Mouse (Mus musculus) ES-E14 (cell line): ENCODE results near the gene Gm9844.
"Not testable (repeated sequence)": the region's sequence is repeated elsewhere in the genome, so short reads cannot be mapped to it uniquely, and the experiment has no call there.

ENCODE experiments used
- CHD2 ChIP-seq: IDR thresholded peaks from 2 replicates; pipeline ENCODE4 v1.6.1; 2014; ENCODE audit warnings: mild to moderate bottlenecking, low read depth, low read length, inconsistent platforms
- HCFC1 ChIP-seq: IDR thresholded peaks from 2 replicates; pipeline ENCODE4 v1.6.1; 2012; ENCODE audit warnings: low read length, inconsistent platforms, borderline replicate concordance; ENCODE audit not compliant: insufficient read depth
- MAFK ChIP-seq: IDR thresholded peaks from 2 replicates; pipeline ENCODE4 v1.6.1; 2014; ENCODE audit warnings: mild to moderate bottlenecking, low read depth, low read length, inconsistent platforms; ENCODE audit not compliant: insufficient read depth
- ZC3H11A ChIP-seq: IDR thresholded peaks from 2 replicates; pipeline ENCODE4 v1.6.1; 2012; ENCODE audit warnings: low read depth, mild to moderate bottlenecking, inconsistent platforms, low read length, borderline replicate concordance
- ZNF384 ChIP-seq: IDR thresholded peaks from 2 replicates; pipeline ENCODE4 v1.6.1; 2012; ENCODE audit warnings: low read depth, low read length, inconsistent platforms

DNA sequence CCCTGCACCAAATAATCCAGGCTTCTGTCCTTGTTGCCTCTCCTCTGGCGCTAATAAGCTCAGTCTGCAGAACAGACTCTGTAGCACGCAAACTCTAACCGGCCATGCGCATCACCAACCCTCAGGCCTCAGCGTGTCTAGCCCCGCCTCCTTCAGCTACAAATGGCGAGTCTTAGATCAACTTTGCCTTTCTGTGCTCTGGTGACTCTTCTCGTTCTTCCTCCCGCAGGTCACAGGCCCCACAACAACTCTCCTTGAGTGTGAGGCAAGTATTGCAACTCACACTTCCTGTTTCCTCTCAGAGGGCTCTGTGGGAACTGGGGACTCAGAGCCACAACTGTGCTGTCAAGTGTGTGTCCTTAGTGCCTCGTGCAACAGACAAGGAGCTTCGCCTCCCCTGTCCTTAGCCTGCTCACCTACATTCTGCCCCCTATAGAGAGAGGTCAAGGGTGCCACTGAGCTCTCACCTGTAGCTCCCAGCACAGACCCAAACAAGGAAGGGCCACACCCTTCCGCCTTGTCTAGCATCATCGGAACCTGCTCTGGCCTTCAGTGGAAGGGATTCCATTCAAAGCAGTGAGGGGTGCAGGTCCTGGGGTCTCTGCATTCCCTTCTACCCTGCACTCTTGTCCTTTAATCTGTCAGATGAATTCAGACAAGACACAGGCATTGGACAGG is 23.1 kb upstream of the Gm9844 start:
- not testable (repeated sequence) for TF ChIP-seq ZC3H11A, CHD2, ZNF384, MAFK, HCFC1
